Mouse (Mus musculus) spleen, postnatal 4 days (tissue): ENCODE measurements around the gene AU040320.

Source experiments
- DNase-seq, 2 experiments: peaks; one replicate each; pipeline ENCODE4 v3.0.0; 2022; ENCODE audit warnings: low spot score in 2 of 2

AU040320 gene

GRCm38 (mm10) chr4:126753268-126754230 is at the start of gene AU040320, which contains the start of gene Ncdn:
TSS of gene AU040320 (plus strand) at chr4:126753544.
TSS of gene Ncdn (minus strand) at chr4:126753438.
- peak; percentile 96 to 98 for DNase-seq

GRCm38 (mm10) chr4:126706630-126707438 is 46.5 kb upstream of the AU040320 start:
- no peak for DNase-seq

- DNase-seq: no peak
Observed at GRCm38 (mm10) chr4:126707439-126707826, 45.9 kb upstream of the AU040320 start.

- DNase-seq: no peak
Observed at GRCm38 (mm10) chr4:126732111-126732510, 21.2 kb upstream of the AU040320 start.

- no peak for DNase-seq
Observed at GRCm38 (mm10) chr4:126732531-126733380, 20.6 kb upstream of the AU040320 start.

- DNase-seq: no peak
Observed at GRCm38 (mm10) chr4:126734001-126734603, 19.2 kb upstream of the AU040320 start.

- no peak for DNase-seq
Observed at GRCm38 (mm10) chr4:126734700-126735381, 18.5 kb upstream of the AU040320 start.

- no peak for DNase-seq
Observed at GRCm38 (mm10) chr4:126735382-126736000, 17.9 kb upstream of the AU040320 start.

GRCm38 (mm10) chr4:126736001-126736414 is 17.3 kb upstream of the AU040320 start, which contains the start of gene Tfap2e:
TSS of gene Tfap2e (minus strand) at chr4:126736240.
- no peak for DNase-seq

GRCm38 (mm10) chr4:126739966-126740676 is 13.2 kb upstream of the AU040320 start:
- no peak for DNase-seq

GRCm38 (mm10) chr4:126741448-126741847 is 11.9 kb upstream of the AU040320 start:
- peak; percentile 73 to 86 for DNase-seq

- no peak for DNase-seq
Observed at GRCm38 (mm10) chr4:126742976-126743375, 10.4 kb upstream of the AU040320 start.

GRCm38 (mm10) chr4:126743713-126744112 is 9.6 kb upstream of the AU040320 start:
- DNase-seq: no peak

- no peak for DNase-seq
Observed at GRCm38 (mm10) chr4:126744831-126745230, 8.5 kb upstream of the AU040320 start.

- peak; percentile 55 to 85 for DNase-seq
Observed at GRCm38 (mm10) chr4:126745506-126746193, 7.7 kb upstream of the AU040320 start.

- no peak for DNase-seq
Observed at GRCm38 (mm10) chr4:126746194-126746840, 7.0 kb upstream of the AU040320 start.

- DNase-seq: no peak
Observed at GRCm38 (mm10) chr4:126748381-126748780, 5.0 kb upstream of the AU040320 start.

- no peak for DNase-seq
Observed at GRCm38 (mm10) chr4:126749553-126749952, 3.8 kb upstream of the AU040320 start.
